Mouse (Mus musculus): ENCODE measurements at regions not wholly inside any gene's neighbourhood (a gene's known extent, or its start where the extent isn't known, plus 50 kb on each side); places are given as distances from the start of the nearest gene placed in this dataset.

DNA sequence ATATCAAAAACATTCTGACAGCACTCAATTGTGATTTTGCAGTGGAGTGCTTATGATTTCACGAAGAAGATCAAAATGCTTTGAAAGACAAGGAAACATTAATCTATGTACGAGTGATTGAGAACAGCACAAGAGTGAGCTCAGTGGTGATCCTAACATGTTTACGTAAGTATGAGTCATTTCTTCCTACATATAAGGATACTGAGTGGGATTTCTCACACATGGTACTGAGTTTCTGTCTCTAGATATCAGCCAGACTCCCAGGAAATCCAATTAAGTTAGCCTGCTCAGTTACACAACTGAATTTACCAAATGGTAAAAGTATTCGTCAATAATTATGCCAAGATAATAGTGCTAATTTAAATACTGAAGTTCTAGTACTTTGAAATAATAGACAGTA is 707.4 kb downstream of the Nova1 start:
- TF ChIP-seq CTCF (IDR thresholded peaks at IDR 0.05; ENCODE audit: low read depth, low read length) = no peak
- no peak for TF ChIP-seq POLR2A (IDR thresholded peaks at IDR 0.05; ENCODE audit: extremely low read depth, insufficient read depth, low read length)
